Mouse (Mus musculus) brain, embryonic 18.5 days (tissue): ENCODE measurements around the gene Tescl.

ENCODE experiments used
- DNase-seq: peaks from one replicate; pipeline ENCODE4 v3.0.0-alpha.2; 2012; ENCODE audit warnings: low read depth, low spot score

The Tescl gene

GRCm38 (mm10) chr7:24363228-24363627 is 29.5 kb upstream of the Tescl start:
- DNase-seq: no peak

GRCm38 (mm10) chr7:24361001-24361400 is 27.3 kb upstream of the Tescl start:
- no peak for DNase-seq

GRCm38 (mm10) chr7:24359269-24359668 is 25.5 kb upstream of the Tescl start:
- no peak for DNase-seq

GRCm38 (mm10) chr7:24357899-24358298 is 24.2 kb upstream of the Tescl start:
- DNase-seq: no peak

- no peak for DNase-seq
Observed at GRCm38 (mm10) chr7:24356081-24356480, 22.3 kb upstream of the Tescl start.

GRCm38 (mm10) chr7:24355646-24356045 is 21.9 kb upstream of the Tescl start:
- DNase-seq: no peak

GRCm38 (mm10) chr7:24348896-24349295 is 15.2 kb upstream of the Tescl start, which contains the start of gene Lypd5:
Gene Lypd5, plus strand, starts transcription at chr7:24349196.
- DNase-seq: no peak

- no peak for DNase-seq
Observed at GRCm38 (mm10) chr7:24346444-24346843, 12.7 kb upstream of the Tescl start.

- DNase-seq: no peak
Observed at GRCm38 (mm10) chr7:24343701-24344272, 10.1 kb upstream of the Tescl start.

GRCm38 (mm10) chr7:24338241-24338640 is 4.5 kb upstream of the Tescl start:
- DNase-seq: no peak

- no peak for DNase-seq
Observed at GRCm38 (mm10) chr7:24335699-24336309, 2.1 kb upstream of the Tescl start.

- DNase-seq: no peak
Observed at GRCm38 (mm10) chr7:24327281-24327975, 6.3 kb downstream of the Tescl start.

- DNase-seq: no peak
Observed at GRCm38 (mm10) chr7:24326273-24327135, 7.2 kb downstream of the Tescl start.

- DNase-seq: no peak
Observed at GRCm38 (mm10) chr7:24325675-24326128, 8.0 kb downstream of the Tescl start.

GRCm38 (mm10) chr7:24325197-24325596 is 8.5 kb downstream of the Tescl start:
- DNase-seq: no peak

GRCm38 (mm10) chr7:24322593-24322992 is 11.1 kb downstream of the Tescl start:
- DNase-seq: no peak

GRCm38 (mm10) chr7:24318942-24319341 is 14.8 kb downstream of the Tescl start:
- DNase-seq: no peak

- peak; percentile 93 for DNase-seq
Observed at GRCm38 (mm10) chr7:24316567-24317092, 17.1 kb downstream of the Tescl start, which contains the start of gene Zfp94. Gene Zfp94, minus strand, starts transcription at chr7:24316666.

GRCm38 (mm10) chr7:24315726-24316566 is 17.8 kb downstream of the Tescl start:
- DNase-seq: no peak

- no peak for DNase-seq
Observed at GRCm38 (mm10) chr7:24300771-24301282, 32.9 kb downstream of the Tescl start, which contains the start of gene Zfp61. Gene Zfp61, minus strand, starts transcription at chr7:24301232.
